Mouse (Mus musculus): ENCODE measurements around the gene Wrap73. TPM values are rescaled to one million over a fixed set of nuclear protein-coding genes. Genes with fewer than 3 reads are reported as not detected.
A peak's percentile ranks its signal among the peaks of the same experiment; 100 is the strongest.

The Wrap73 gene
- 43.5 and 45.6 TPM in 2 replicates for polyA plus RNA-seq (2015; fragmentation: Nextera tagmentation; extraction: Ambion mirVana)

DNA sequence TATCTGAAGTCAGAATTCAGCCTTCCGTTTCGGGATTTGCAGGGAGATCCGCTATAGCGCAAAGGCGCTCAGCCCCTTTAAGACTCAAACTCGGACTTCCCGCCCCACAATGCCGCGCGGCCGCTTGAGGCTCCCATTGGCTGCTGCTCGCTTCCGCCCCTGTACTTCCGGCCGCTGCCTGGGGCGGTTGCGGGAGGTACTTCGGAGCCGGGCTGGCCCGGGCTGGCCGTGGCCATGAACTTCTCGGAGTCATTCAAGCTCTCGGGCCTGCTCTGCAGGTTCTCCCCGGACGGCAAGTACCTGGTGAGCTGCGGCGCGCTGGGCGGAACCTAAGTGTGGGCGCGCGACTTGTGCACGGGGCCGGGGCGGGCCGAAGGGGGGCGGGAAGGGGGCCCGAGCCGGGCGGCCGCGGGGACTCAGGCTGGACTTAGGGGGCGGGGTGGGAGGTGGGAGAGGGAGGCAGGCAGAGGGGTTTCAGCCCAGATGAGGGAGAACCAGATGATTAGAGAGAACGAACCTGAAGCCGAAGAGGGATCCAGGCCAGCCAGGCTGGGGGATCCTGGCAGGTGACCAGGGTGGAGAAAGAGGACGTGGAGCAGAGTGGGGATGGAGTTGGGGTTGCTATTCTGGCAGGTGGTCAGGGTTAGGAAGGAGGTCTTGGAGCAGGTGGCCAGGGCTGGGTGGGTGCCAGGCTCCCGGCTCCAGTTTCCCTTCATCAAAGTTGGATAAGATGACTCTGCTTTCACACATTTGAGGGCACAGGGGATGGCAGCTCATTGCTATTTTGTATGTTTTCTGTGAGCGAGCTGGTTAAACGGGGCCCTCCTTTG lies at the start of gene Wrap73:
TSS of gene Wrap73 (plus strand) at position 162 of the 830 bp plus-strand sequence.
- Histone ChIP-seq H3K4me2 (ENCODE audit: low read length) (peak within 1 kb of the TSS; percentile 97), H3K36me3 (ENCODE audit: control insufficient read depth, insufficient read depth, low read length) (0 out of 2 replicates have a peak, but pooled peaks cover 3% of the 10 kb centered on the region), H3K27ac (ENCODE audit: low read length) (peak within 1 kb of the TSS; percentile 85), H3K4me1 (ENCODE audit: control insufficient read depth, insufficient read depth, low read length) (peaks cover 29% of the 10 kb centered on the region), H3K27me3 (ENCODE audit: control insufficient read depth, insufficient read depth, low read depth, low read length) (peaks cover 21% of the 10 kb centered on the region), H3K9me3 (replicated peaks; ENCODE audit: control insufficient read depth, low read length, poor library complexity, severe bottlenecking) (no peaks in the 10 kb centered on the region), H3K4me3 (ENCODE audit: low read depth, low read length) (peak within 1 kb of the TSS; percentile 74), H3K9ac (ENCODE audit: low read depth, low read length) (peak within 1 kb of the TSS; percentile 84)
- 1% methylated on average over 43 of the region's 49 CpGs for WGBS
- peak; percentile 95 for ATAC-seq

DNA sequence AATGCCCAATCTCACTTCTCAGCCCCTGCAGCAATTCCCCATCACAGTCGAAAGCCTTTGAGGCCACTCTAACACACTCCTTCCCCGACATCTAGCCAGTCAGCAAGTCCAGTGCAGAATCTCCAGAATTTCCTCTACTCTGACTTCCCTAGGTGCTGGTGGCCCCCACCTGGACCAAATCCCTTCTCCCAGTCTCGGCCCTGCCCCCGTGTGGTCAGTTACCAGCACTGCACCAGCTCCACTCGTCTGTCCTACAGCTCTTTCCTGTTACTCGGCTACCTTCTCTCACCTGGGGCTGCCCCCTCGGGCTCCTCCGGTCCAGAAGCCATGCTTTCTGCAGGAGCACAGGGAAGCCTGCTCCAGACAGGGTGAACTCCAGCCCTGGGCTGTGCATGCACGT lies 49.0 kb upstream of the Wrap73 start:
- ATAC-seq: no peak
- H3K36me3 ChIP-seq (ENCODE audit: control insufficient read depth, insufficient read depth, low read length): no peaks in the 10 kb centered on the region
- H3K9me3 ChIP-seq (replicated peaks; ENCODE audit: control insufficient read depth, low read length, poor library complexity, severe bottlenecking): no peaks in the 10 kb centered on the region
- WGBS: 27% methylated on average over 9 of the region's 9 CpGs
- H3K27me3 ChIP-seq (ENCODE audit: control insufficient read depth, insufficient read depth, low read depth, low read length): no peaks in the 10 kb centered on the region
- H3K4me1 ChIP-seq (ENCODE audit: control insufficient read depth, insufficient read depth, low read length): no peaks in the 10 kb centered on the region
- no peak overlapping the region for H3K27ac ChIP-seq (ENCODE audit: low read length)
- no peak overlapping the region for H3K9ac ChIP-seq (ENCODE audit: low read depth, low read length)
- H3K4me3 ChIP-seq (ENCODE audit: low read depth, low read length): no peak overlapping the region
- H3K4me2 ChIP-seq (ENCODE audit: low read length): no peak overlapping the region

DNA sequence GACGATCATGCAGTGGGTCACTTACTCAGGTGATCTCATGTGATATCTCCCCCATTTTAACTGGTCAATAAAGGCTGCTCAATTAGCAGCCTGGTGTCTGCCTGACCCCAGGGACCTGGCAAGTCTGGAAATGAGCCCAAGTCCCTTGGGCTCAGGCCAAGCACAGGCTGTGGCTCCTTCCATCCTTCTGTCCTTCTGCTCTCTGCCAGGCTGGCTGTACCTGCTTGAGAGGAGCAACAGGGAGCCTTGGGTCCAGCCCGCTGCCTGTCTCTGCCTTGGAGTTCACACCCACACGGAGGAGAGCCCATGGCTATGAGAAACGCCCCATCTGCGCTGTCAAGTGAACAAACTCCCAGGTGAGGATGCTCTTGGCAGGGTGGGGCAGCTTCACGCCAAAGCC lies 46.1 kb upstream of the Wrap73 start:
- ATAC-seq: no peak
- Histone ChIP-seq H3K4me2 (ENCODE audit: low read length) (no peak overlapping the region), H3K4me3 (ENCODE audit: low read depth, low read length) (no peak overlapping the region), H3K9ac (ENCODE audit: low read depth, low read length) (no peak overlapping the region), H3K27me3 (ENCODE audit: control insufficient read depth, insufficient read depth, low read depth, low read length) (0 out of 2 replicates have a peak, but pooled peaks cover 2% of the 10 kb centered on the region), H3K27ac (ENCODE audit: low read length) (no peak overlapping the region), H3K36me3 (ENCODE audit: control insufficient read depth, insufficient read depth, low read length) (no peaks in the 10 kb centered on the region), H3K9me3 (replicated peaks; ENCODE audit: control insufficient read depth, low read length, poor library complexity, severe bottlenecking) (no peaks in the 10 kb centered on the region), H3K4me1 (ENCODE audit: control insufficient read depth, insufficient read depth, low read length) (no peaks in the 10 kb centered on the region)
- WGBS: 23% methylated on average over 6 of the region's 6 CpGs

DNA sequence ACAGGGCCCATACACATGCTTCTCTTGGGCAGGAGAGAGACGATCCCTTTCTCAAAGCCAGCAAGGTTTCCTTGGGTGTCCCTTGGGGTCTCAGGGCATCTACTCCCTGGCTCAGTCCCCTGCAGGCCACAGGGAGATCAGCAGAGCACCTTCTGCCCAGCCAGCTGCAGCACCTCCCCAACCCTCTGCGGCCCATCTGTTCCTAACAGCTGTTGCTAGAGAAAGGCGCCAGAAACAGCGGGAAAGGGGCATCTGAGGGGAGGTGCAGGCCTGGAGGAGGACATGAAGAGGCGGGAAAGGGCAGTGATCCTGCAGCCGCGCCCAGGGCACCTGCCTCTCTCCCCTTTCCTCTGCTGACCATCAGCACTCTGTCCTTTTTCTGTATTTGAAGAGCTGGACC lies 42.8 kb upstream of the Wrap73 start:
- ATAC-seq: no peak
- WGBS: 52% methylated on average over 5 of the region's 7 CpGs

DNA sequence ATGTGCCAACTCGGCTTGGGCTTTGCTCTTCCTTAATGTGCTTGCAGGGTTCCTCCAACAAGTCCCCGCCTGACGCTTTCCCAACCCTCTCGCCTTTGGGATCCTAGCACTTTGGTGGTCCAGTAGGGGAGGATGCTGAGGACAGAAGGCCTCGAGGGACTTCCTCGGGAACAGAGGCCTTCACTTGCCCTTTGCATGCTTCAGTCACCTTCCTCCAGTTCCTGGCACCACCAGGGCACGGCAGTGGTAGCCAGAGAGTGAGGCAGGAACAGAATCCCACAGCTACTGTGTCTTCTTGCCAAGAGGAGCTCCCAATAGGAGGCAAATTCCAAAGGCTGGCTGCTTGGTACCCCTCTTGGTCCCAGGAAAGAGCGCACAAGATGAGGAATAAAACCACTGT lies 38.8 kb upstream of the Wrap73 start:
- H3K9me3 ChIP-seq (replicated peaks; ENCODE audit: control insufficient read depth, low read length, poor library complexity, severe bottlenecking): no peaks in the 10 kb centered on the region
- no peaks in the 10 kb centered on the region for H3K4me1 ChIP-seq (ENCODE audit: control insufficient read depth, insufficient read depth, low read length)
- H3K4me3 ChIP-seq (ENCODE audit: low read depth, low read length): no peak overlapping the region
- H3K36me3 ChIP-seq (ENCODE audit: control insufficient read depth, insufficient read depth, low read length): no peaks in the 10 kb centered on the region
- no peak overlapping the region for H3K9ac ChIP-seq (ENCODE audit: low read depth, low read length)
- WGBS: 79% methylated on average over 8 of the region's 8 CpGs
- H3K4me2 ChIP-seq (ENCODE audit: low read length): no peak overlapping the region
- no peak for ATAC-seq
- peaks cover 2% of the 10 kb centered on the region; the same call in 1 of the 2 replicates for H3K27me3 ChIP-seq (ENCODE audit: control insufficient read depth, insufficient read depth, low read depth, low read length)
- H3K27ac ChIP-seq (ENCODE audit: low read length): no peak overlapping the region

More for the DNA sequence above, 42.8 kb upstream of the Wrap73 start:
- no peaks in the 10 kb centered on the region for H3K9me3 ChIP-seq (replicated peaks; ENCODE audit: control insufficient read depth, low read length, poor library complexity, severe bottlenecking)
- no peaks in the 10 kb centered on the region for H3K4me1 ChIP-seq (ENCODE audit: control insufficient read depth, insufficient read depth, low read length)
- no peak overlapping the region for H3K4me2 ChIP-seq (ENCODE audit: low read length)
- no peak overlapping the region for H3K27ac ChIP-seq (ENCODE audit: low read length)
- H3K27me3 ChIP-seq (ENCODE audit: control insufficient read depth, insufficient read depth, low read depth, low read length): 0 out of 2 replicates have a peak, but pooled peaks cover 2% of the 10 kb centered on the region
- H3K4me3 ChIP-seq (ENCODE audit: low read depth, low read length): no peak overlapping the region
- H3K36me3 ChIP-seq (ENCODE audit: control insufficient read depth, insufficient read depth, low read length): no peaks in the 10 kb centered on the region
- H3K9ac ChIP-seq (ENCODE audit: low read depth, low read length): no peak overlapping the region

DNA sequence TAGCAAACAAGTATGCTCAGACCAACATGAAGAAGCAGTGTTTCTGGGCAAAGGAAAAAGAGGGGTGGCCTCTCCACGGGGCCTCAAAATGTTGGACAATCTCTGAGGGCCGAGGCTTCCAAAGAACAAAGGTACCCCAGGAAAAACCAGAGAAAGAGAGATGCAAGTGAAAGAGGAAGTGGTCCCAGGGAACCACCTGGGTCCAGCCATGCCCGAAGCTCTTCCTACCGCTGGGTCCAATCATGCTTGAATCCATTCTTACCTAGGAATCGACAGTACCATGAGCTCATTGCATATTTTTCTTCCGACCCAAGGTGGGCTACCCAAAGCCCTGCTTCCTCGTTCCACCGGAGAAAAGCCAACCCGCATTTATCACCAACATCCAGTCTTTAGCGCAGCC lies 38.3 kb upstream of the Wrap73 start:
- H3K4me1 ChIP-seq (ENCODE audit: control insufficient read depth, insufficient read depth, low read length): no peaks in the 10 kb centered on the region
- 83% methylated on average over 10 of the region's 10 CpGs for WGBS
- ATAC-seq: no peak

DNA sequence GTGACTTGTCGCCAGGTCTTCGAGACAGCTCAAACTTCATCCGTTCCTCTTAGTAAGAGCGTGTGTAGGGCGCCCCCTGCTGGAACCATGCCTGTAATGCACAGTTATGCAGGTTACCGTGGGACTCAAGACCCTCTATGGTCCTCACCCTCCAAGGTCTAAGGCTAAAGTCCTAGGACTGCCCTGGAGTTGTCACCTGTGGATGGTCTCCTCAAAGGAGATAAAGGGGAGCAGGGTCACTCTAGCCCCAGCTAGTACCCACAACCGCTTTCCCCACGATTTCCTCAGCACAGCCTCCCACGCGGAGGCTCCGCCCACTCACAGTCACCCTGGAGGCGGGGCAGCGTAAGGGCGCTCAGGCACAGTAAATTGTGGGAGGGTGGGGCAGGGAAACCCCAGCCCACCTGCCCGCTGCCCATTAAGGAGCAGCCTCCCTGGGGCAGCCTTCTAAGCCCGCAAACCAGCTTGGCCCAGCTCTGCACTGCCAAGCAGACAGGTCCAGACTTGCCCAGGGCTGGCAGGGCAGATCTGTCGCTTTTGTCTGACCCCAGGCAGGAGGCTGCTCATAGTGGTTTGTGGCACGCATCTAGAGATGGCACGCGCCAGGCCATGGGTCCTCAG lies 36.7 kb upstream of the Wrap73 start:
- H3K27me3 ChIP-seq (ENCODE audit: control insufficient read depth, insufficient read depth, low read depth, low read length): no peaks in the 10 kb centered on the region; the same call in 1 of the 2 replicates
- H3K4me1 ChIP-seq (ENCODE audit: control insufficient read depth, insufficient read depth, low read length): no peaks in the 10 kb centered on the region
- H3K4me2 ChIP-seq (ENCODE audit: low read length): peak overlapping the region; percentile 39
- no peak; the same call in 1 of the 2 replicates for ATAC-seq
- H3K27ac ChIP-seq (ENCODE audit: low read length): no peak overlapping the region
- peak overlapping the region; percentile 1; the same call in 1 of the 2 replicates for H3K9ac ChIP-seq (ENCODE audit: low read depth, low read length)
- no peaks in the 10 kb centered on the region for H3K36me3 ChIP-seq (ENCODE audit: control insufficient read depth, insufficient read depth, low read length)
- WGBS: 36% methylated on average over 20 of the region's 20 CpGs
- H3K9me3 ChIP-seq (replicated peaks; ENCODE audit: control insufficient read depth, low read length, poor library complexity, severe bottlenecking): no peaks in the 10 kb centered on the region
- H3K4me3 ChIP-seq (ENCODE audit: low read depth, low read length): no peak overlapping the region

More for the DNA sequence above, 38.3 kb upstream of the Wrap73 start:
- Histone ChIP-seq H3K9ac (ENCODE audit: low read depth, low read length) (no peak overlapping the region), H3K4me2 (ENCODE audit: low read length) (no peak overlapping the region), H3K27ac (ENCODE audit: low read length) (no peak overlapping the region), H3K4me3 (ENCODE audit: low read depth, low read length) (no peak overlapping the region), H3K36me3 (ENCODE audit: control insufficient read depth, insufficient read depth, low read length) (no peaks in the 10 kb centered on the region), H3K9me3 (replicated peaks; ENCODE audit: control insufficient read depth, low read length, poor library complexity, severe bottlenecking) (no peaks in the 10 kb centered on the region), H3K27me3 (ENCODE audit: control insufficient read depth, insufficient read depth, low read depth, low read length) (peaks cover 2% of the 10 kb centered on the region; the same call in 1 of the 2 replicates)

DNA sequence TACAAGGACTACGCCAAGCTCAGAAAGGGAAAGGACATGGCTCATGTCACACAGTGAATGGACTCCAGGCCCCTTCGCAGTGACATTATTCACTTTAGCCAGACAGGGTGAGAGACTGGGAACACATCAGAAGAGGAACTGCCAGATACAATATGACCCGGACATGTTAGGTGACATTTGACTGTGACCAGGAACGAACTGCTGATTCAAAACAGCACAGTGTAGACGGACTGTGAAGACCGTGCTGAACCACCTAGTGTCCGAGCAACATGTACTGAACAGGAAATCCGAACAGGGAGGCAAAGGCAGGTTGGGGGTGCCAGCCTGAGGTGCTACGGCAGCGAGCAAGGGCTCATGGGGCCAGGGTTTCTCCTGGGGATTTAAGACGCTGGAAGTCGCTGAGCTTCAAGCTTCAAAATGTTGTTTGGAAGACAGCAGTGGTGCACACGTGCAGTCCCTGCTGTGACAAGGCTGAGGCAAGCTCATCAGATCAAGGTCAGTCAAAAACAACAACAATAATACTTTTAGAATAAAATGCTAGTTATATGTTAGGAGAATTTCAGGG lies 35.6 kb upstream of the Wrap73 start:
- Histone ChIP-seq H3K27me3 (ENCODE audit: control insufficient read depth, insufficient read depth, low read depth, low read length) (no peaks in the 10 kb centered on the region; the same call in 1 of the 2 replicates), H3K9ac (ENCODE audit: low read depth, low read length) (no peak overlapping the region), H3K36me3 (ENCODE audit: control insufficient read depth, insufficient read depth, low read length) (no peaks in the 10 kb centered on the region), H3K27ac (ENCODE audit: low read length) (no peak overlapping the region), H3K4me2 (ENCODE audit: low read length) (no peak overlapping the region), H3K4me1 (ENCODE audit: control insufficient read depth, insufficient read depth, low read length) (no peaks in the 10 kb centered on the region), H3K4me3 (ENCODE audit: low read depth, low read length) (no peak overlapping the region), H3K9me3 (replicated peaks; ENCODE audit: control insufficient read depth, low read length, poor library complexity, severe bottlenecking) (no peaks in the 10 kb centered on the region)
- ATAC-seq: no peak
- WGBS: 79% methylated on average over 13 of the region's 13 CpGs
